8 mouse cellular contexts compared by ENCODE assay signal in the genomic region with DNA sequence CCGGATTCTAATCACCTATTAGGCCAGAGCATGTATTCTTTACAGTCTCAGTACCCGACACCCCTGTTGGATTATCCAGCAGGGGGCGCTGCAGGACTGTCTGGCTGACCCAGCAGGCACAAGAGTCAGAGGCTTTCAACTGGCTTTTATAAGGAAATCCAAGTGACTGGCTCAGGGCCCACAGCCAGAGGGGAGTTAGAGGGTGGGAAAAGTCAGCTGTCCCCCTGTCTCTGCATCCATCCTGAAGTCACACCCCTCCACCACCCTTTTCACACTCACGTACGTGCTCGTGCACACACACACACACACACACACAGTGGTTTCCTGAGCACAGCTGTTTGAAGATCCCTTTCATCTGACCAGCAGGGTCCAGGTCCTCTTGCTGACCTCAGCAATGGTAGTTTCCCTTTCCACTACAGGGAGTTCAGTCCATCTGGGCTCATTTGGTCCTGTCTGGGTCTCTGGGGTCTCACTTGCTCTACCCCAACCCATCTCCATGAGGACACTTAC. TPM values are rescaled to one million over a fixed set of nuclear protein-coding genes. Genes with fewer than 3 reads are reported as not detected.
DNase-seq lines count a peak whose midpoint lies in the region; ATAC-seq and TF ChIP-seq lines count a peak whose summit lies in the region.

No protein-coding gene starts in this region.

- peak; percentile 63 for ATAC-seq in midbrain, embryonic 11.5 days (ENCODE audit: low FRiP score)
- no peak for ATAC-seq in midbrain, embryonic 15.5 days (replicated peaks)
- ATAC-seq in embryonic facial prominence, embryonic 11.5 days (replicated peaks; ENCODE audit: insufficient number of reproducible peaks, low FRiP score, low TSS enrichment, low read depth), result peak; percentile 63
- ATAC-seq in kidney, postnatal 0 days (replicated peaks; ENCODE audit: low FRiP score, low read depth), result peak; percentile 52
- 0 out of 2 replicates have a peak, but pooled peaks have one; percentile 45 for ATAC-seq in neural tube, embryonic 11.5 days (ENCODE audit: insufficient read depth, low FRiP score, low TSS enrichment)
- ATAC-seq in stomach, embryonic 15.5 days (ENCODE audit: insufficient read depth, low FRiP score, low read depth), result peak; percentile 48; the same call in 1 of the 2 replicates

- H3K27me3 ChIP-seq in midbrain, embryonic 11.5 days (ENCODE audit: control insufficient read depth, insufficient read depth, low read length), result no peaks in the 10 kb centered on the region
- no peaks in the 10 kb centered on the region for H3K27me3 ChIP-seq in midbrain, embryonic 15.5 days (replicated peaks)
- H3K27me3 ChIP-seq in embryonic facial prominence, embryonic 11.5 days (ENCODE audit: control insufficient read depth, insufficient read depth, low read length), result no peaks in the 10 kb centered on the region
- no peaks in the 10 kb centered on the region for H3K27me3 ChIP-seq in kidney, postnatal 0 days (ENCODE audit: insufficient read depth, low read length)
- H3K27me3 ChIP-seq in liver, adult 2 months (ENCODE audit: control insufficient read depth, insufficient read depth, low read length), result no peaks in the 10 kb centered on the region
- H3K27me3 ChIP-seq in neural tube, embryonic 11.5 days (ENCODE audit: control insufficient read depth, insufficient read depth, low read length), result no peaks in the 10 kb centered on the region
- no peaks in the 10 kb centered on the region for H3K27me3 ChIP-seq in stomach, embryonic 15.5 days (replicated peaks)

- DNase-seq in midbrain, embryonic 11.5 days (ENCODE audit: low spot score, missing footprints), result peak; percentile 98
- peak; percentile 92 for DNase-seq in embryonic facial prominence, embryonic 11.5 days (ENCODE audit: low spot score)
- peak; percentile 59 to 82 for DNase-seq in heart, adult 9 months (ENCODE audit: low spot score in 2 of 2)
- peak; percentile 94 for DNase-seq in kidney, postnatal 0 days (ENCODE audit: low spot score)
- peak; percentile 51 for DNase-seq in liver, adult 2 months (ENCODE audit: extremely low read depth, low read depth, low spot score)
- peak; percentile 89 for DNase-seq in neural tube, embryonic 11.5 days (ENCODE audit: low spot score)

- no peaks in the 10 kb centered on the region for H3K79me2 ChIP-seq in liver, adult 2 months (ENCODE audit: control insufficient read depth, insufficient read depth, low read length)

- TF ChIP-seq POLR2A in liver, adult 2 months (IDR thresholded peaks at IDR 0.05; ENCODE audit: extremely low read depth, insufficient read depth, low read length), result no peak

- peak; percentile 98 for TF ChIP-seq CTCF in kidney, postnatal 0 days (IDR thresholded peaks at IDR 0.05; ENCODE audit: low read depth)
- TF ChIP-seq CTCF in liver, adult 2 months (IDR thresholded peaks at IDR 0.05; ENCODE audit: low read depth, low read length), result peak; percentile 95

- WGBS in midbrain, embryonic 11.5 days, result 17% methylated on average over 6 of the region's 6 CpGs
- 17% methylated on average over 6 of the region's 6 CpGs for WGBS in midbrain, embryonic 15.5 days
- WGBS in embryonic facial prominence, embryonic 11.5 days, result 14% methylated on average over 6 of the region's 6 CpGs
- WGBS in kidney, postnatal 0 days, result 5% methylated on average over 6 of the region's 6 CpGs
- 26% methylated on average over 6 of the region's 6 CpGs for WGBS in liver, adult 2 months
- WGBS in neural tube, embryonic 11.5 days, result 8% methylated on average over 6 of the region's 6 CpGs
- WGBS in stomach, embryonic 15.5 days, result 9% methylated on average over 6 of the region's 6 CpGs

- H3K9ac ChIP-seq in midbrain, embryonic 11.5 days (ENCODE audit: low read length), result no peak overlapping the region
- no peak overlapping the region for H3K9ac ChIP-seq in midbrain, embryonic 15.5 days
- no peak overlapping the region for H3K9ac ChIP-seq in embryonic facial prominence, embryonic 11.5 days (replicated peaks; ENCODE audit: low read length)
- H3K9ac ChIP-seq in kidney, postnatal 0 days (ENCODE audit: low read depth, low read length), result no peak overlapping the region
- no peak overlapping the region for H3K9ac ChIP-seq in liver, adult 2 months (ENCODE audit: low read depth, low read length)
- no peak overlapping the region for H3K9ac ChIP-seq in neural tube, embryonic 11.5 days (ENCODE audit: low read length)
- no peak overlapping the region for H3K9ac ChIP-seq in stomach, embryonic 15.5 days

- H3K4me2 ChIP-seq in midbrain, embryonic 11.5 days, result no peak overlapping the region
- no peak overlapping the region for H3K4me2 ChIP-seq in midbrain, embryonic 15.5 days
- no peak overlapping the region for H3K4me2 ChIP-seq in embryonic facial prominence, embryonic 11.5 days (ENCODE audit: low read depth, low read length)
- no peak overlapping the region for H3K4me2 ChIP-seq in kidney, postnatal 0 days (ENCODE audit: low read length)
- H3K4me2 ChIP-seq in neural tube, embryonic 11.5 days (ENCODE audit: low read depth), result no peak overlapping the region
- H3K4me2 ChIP-seq in stomach, embryonic 15.5 days, result no peak overlapping the region

- H3K4me1 ChIP-seq in midbrain, embryonic 11.5 days (ENCODE audit: control insufficient read depth, insufficient read depth, low read length), result peaks cover 4% of the 10 kb centered on the region; the same call in 1 of the 2 replicates
- H3K4me1 ChIP-seq in midbrain, embryonic 15.5 days, result no peaks in the 10 kb centered on the region
- H3K4me1 ChIP-seq in embryonic facial prominence, embryonic 11.5 days (ENCODE audit: control insufficient read depth, insufficient read depth, low read length), result no peaks in the 10 kb centered on the region
- no peaks in the 10 kb centered on the region for H3K4me1 ChIP-seq in kidney, postnatal 0 days (replicated peaks; ENCODE audit: insufficient read depth, low read length)
- H3K4me1 ChIP-seq in liver, adult 2 months (ENCODE audit: control insufficient read depth, insufficient read depth, low read length), result peaks cover 2% of the 10 kb centered on the region; the same call in 1 of the 2 replicates
- 0 out of 2 replicates have a peak, but pooled peaks cover 8% of the 10 kb centered on the region for H3K4me1 ChIP-seq in neural tube, embryonic 11.5 days (ENCODE audit: control insufficient read depth, insufficient read depth, low read length)
- H3K4me1 ChIP-seq in stomach, embryonic 15.5 days, result peaks cover 4% of the 10 kb centered on the region; the same call in 1 of the 2 replicates

- H3K27ac ChIP-seq in midbrain, embryonic 11.5 days (ENCODE audit: low read depth, low read length), result no peak overlapping the region
- no peak overlapping the region for H3K27ac ChIP-seq in midbrain, embryonic 15.5 days
- no peak overlapping the region for H3K27ac ChIP-seq in embryonic facial prominence, embryonic 11.5 days (replicated peaks; ENCODE audit: low read depth, low read length)
- H3K27ac ChIP-seq in kidney, postnatal 0 days, result no peak overlapping the region
- H3K27ac ChIP-seq in liver, adult 2 months (replicated peaks; ENCODE audit: insufficient read depth, low read depth, low read length), result no peak overlapping the region
- H3K27ac ChIP-seq in neural tube, embryonic 11.5 days (ENCODE audit: low read depth, low read length), result no peak overlapping the region
- H3K27ac ChIP-seq in stomach, embryonic 15.5 days, result no peak overlapping the region

- H3K4me3 ChIP-seq in midbrain, embryonic 11.5 days (ENCODE audit: low read depth, low read length), result no peak overlapping the region
- H3K4me3 ChIP-seq in midbrain, embryonic 15.5 days, result no peak overlapping the region
- no peak overlapping the region for H3K4me3 ChIP-seq in embryonic facial prominence, embryonic 11.5 days (ENCODE audit: low read depth, low read length)
- H3K4me3 ChIP-seq in kidney, postnatal 0 days (replicated peaks; ENCODE audit: low read depth, low read length), result no peak overlapping the region
- no peak overlapping the region for H3K4me3 ChIP-seq in liver, adult 2 months (ENCODE audit: insufficient read depth, low read depth, low read length)
- no peak overlapping the region for H3K4me3 ChIP-seq in neural tube, embryonic 11.5 days (ENCODE audit: low read depth, low read length)
- H3K4me3 ChIP-seq in stomach, embryonic 15.5 days (replicated peaks), result no peak overlapping the region

- no peaks in the 10 kb centered on the region for H3K36me3 ChIP-seq in midbrain, embryonic 11.5 days (ENCODE audit: control insufficient read depth, insufficient read depth, low read length)
- H3K36me3 ChIP-seq in midbrain, embryonic 15.5 days (replicated peaks), result no peaks in the 10 kb centered on the region
- no peaks in the 10 kb centered on the region for H3K36me3 ChIP-seq in embryonic facial prominence, embryonic 11.5 days (replicated peaks; ENCODE audit: control insufficient read depth, insufficient read depth, low read depth, low read length)
- no peaks in the 10 kb centered on the region for H3K36me3 ChIP-seq in kidney, postnatal 0 days (ENCODE audit: insufficient read depth, low read length)
- H3K36me3 ChIP-seq in liver, adult 2 months (ENCODE audit: control insufficient read depth, insufficient read depth, low read length), result no peaks in the 10 kb centered on the region
- no peaks in the 10 kb centered on the region for H3K36me3 ChIP-seq in neural tube, embryonic 11.5 days (ENCODE audit: control insufficient read depth, insufficient read depth, low read length)
- no peaks in the 10 kb centered on the region for H3K36me3 ChIP-seq in stomach, embryonic 15.5 days

- H3K9me3 ChIP-seq in midbrain, embryonic 11.5 days (ENCODE audit: control insufficient read depth, low read length), result no peaks in the 10 kb centered on the region
- no peaks in the 10 kb centered on the region for H3K9me3 ChIP-seq in midbrain, embryonic 15.5 days
- no peaks in the 10 kb centered on the region for H3K9me3 ChIP-seq in embryonic facial prominence, embryonic 11.5 days (replicated peaks; ENCODE audit: control insufficient read depth, low read length)
- H3K9me3 ChIP-seq in kidney, postnatal 0 days (replicated peaks; ENCODE audit: low read length), result no peaks in the 10 kb centered on the region
- H3K9me3 ChIP-seq in neural tube, embryonic 11.5 days (ENCODE audit: control insufficient read depth, low read length), result no peaks in the 10 kb centered on the region
- no peaks in the 10 kb centered on the region for H3K9me3 ChIP-seq in stomach, embryonic 15.5 days

RNA-seq across cellular contexts. Expression of gene Gpr142, which starts 14.1 kb away (rescaled TPM):
- 0.12 TPM in 1 of 2 replicates, not detected in the other for polyA plus RNA-seq in midbrain, embryonic 11.5 days (2014; fragmentation: Nextera tagmentation; extraction: Ambion mirVana)
- not detected in 2 replicates for polyA plus RNA-seq in midbrain, embryonic 15.5 days (2015; fragmentation: Nextera tagmentation; extraction: Ambion mirVana)
- polyA plus RNA-seq in embryonic facial prominence, embryonic 11.5 days (2014; fragmentation: Nextera tagmentation; extraction: Ambion mirVana), result not detected in 2 replicates
- 0.13 TPM in 1 of 2 replicates, not detected in the other for polyA plus RNA-seq in kidney, postnatal 0 days (2015; fragmentation: Nextera tagmentation; extraction: Ambion mirVana)
- not detected in 2 replicates for total RNA-seq in liver, adult 2 months (2014; rRNA removed)
- not detected in 2 replicates for polyA plus RNA-seq in liver, adult 2 months (2012; rRNA removed)
- not detected in 2 replicates for polyA plus RNA-seq in neural tube, embryonic 11.5 days (2014; fragmentation: Nextera tagmentation; extraction: Ambion mirVana)
- polyA plus RNA-seq in stomach, embryonic 15.5 days (2015; fragmentation: Nextera tagmentation; extraction: Ambion mirVana), result 0.54 and 0.58 TPM in 2 replicates

RNA-seq across cellular contexts. Expression of gene Btbd17, which starts 17.0 kb away (rescaled TPM):
- polyA plus RNA-seq in midbrain, embryonic 11.5 days (2014; fragmentation: Nextera tagmentation; extraction: Ambion mirVana), result 65.3 and 70.2 TPM in 2 replicates
- polyA plus RNA-seq in midbrain, embryonic 15.5 days (2015; fragmentation: Nextera tagmentation; extraction: Ambion mirVana), result 21.4 and 28.4 TPM in 2 replicates
- polyA plus RNA-seq in embryonic facial prominence, embryonic 11.5 days (2014; fragmentation: Nextera tagmentation; extraction: Ambion mirVana), result 9.5 and 9.8 TPM in 2 replicates
- polyA plus RNA-seq in kidney, postnatal 0 days (2015; fragmentation: Nextera tagmentation; extraction: Ambion mirVana), result 0.78 and 0.96 TPM in 2 replicates
- total RNA-seq in liver, adult 2 months (2014; rRNA removed), result not detected in 2 replicates
- polyA plus RNA-seq in liver, adult 2 months (2012; rRNA removed), result not detected in 2 replicates
- polyA plus RNA-seq in neural tube, embryonic 11.5 days (2014; fragmentation: Nextera tagmentation; extraction: Ambion mirVana), result 43.1 and 51.5 TPM in 2 replicates
- polyA plus RNA-seq in stomach, embryonic 15.5 days (2015; fragmentation: Nextera tagmentation; extraction: Ambion mirVana), result 1.6 and 3.8 TPM in 2 replicates

RNA-seq across cellular contexts. Expression of gene Gprc5c, which starts 38.2 kb away (rescaled TPM):
- polyA plus RNA-seq in midbrain, embryonic 11.5 days (2014; fragmentation: Nextera tagmentation; extraction: Ambion mirVana), result 8.9 and 10.7 TPM in 2 replicates
- 9.3 and 9.4 TPM in 2 replicates for polyA plus RNA-seq in midbrain, embryonic 15.5 days (2015; fragmentation: Nextera tagmentation; extraction: Ambion mirVana)
- polyA plus RNA-seq in embryonic facial prominence, embryonic 11.5 days (2014; fragmentation: Nextera tagmentation; extraction: Ambion mirVana), result 31.5 and 36.4 TPM in 2 replicates
- 118 and 131 TPM in 2 replicates for polyA plus RNA-seq in kidney, postnatal 0 days (2015; fragmentation: Nextera tagmentation; extraction: Ambion mirVana)
- total RNA-seq in liver, adult 2 months (2014; rRNA removed), result 51.4 and 66.2 TPM in 2 replicates
- 87.6 and 93.9 TPM in 2 replicates for polyA plus RNA-seq in liver, adult 2 months (2012; rRNA removed)
- 24.4 and 26.0 TPM in 2 replicates for polyA plus RNA-seq in neural tube, embryonic 11.5 days (2014; fragmentation: Nextera tagmentation; extraction: Ambion mirVana)
- 26.7 and 27.4 TPM in 2 replicates for polyA plus RNA-seq in stomach, embryonic 15.5 days (2015; fragmentation: Nextera tagmentation; extraction: Ambion mirVana)

RNA-seq across cellular contexts. Expression of gene Kif19a, which starts 47.6 kb away (rescaled TPM):
- 0.61 and 0.94 TPM in 2 replicates for polyA plus RNA-seq in midbrain, embryonic 11.5 days (2014; fragmentation: Nextera tagmentation; extraction: Ambion mirVana)
- polyA plus RNA-seq in midbrain, embryonic 15.5 days (2015; fragmentation: Nextera tagmentation; extraction: Ambion mirVana), result 0.40 and 0.46 TPM in 2 replicates
- 0.81 and 2.1 TPM in 2 replicates for polyA plus RNA-seq in embryonic facial prominence, embryonic 11.5 days (2014; fragmentation: Nextera tagmentation; extraction: Ambion mirVana)
- 0.06 and 0.11 TPM in 2 replicates for polyA plus RNA-seq in kidney, postnatal 0 days (2015; fragmentation: Nextera tagmentation; extraction: Ambion mirVana)
- 0.37 and 0.74 TPM in 2 replicates for total RNA-seq in liver, adult 2 months (2014; rRNA removed)
- polyA plus RNA-seq in liver, adult 2 months (2012; rRNA removed), result 0.24 and 0.26 TPM in 2 replicates
- polyA plus RNA-seq in neural tube, embryonic 11.5 days (2014; fragmentation: Nextera tagmentation; extraction: Ambion mirVana), result 0.65 and 1.3 TPM in 2 replicates
- 0.58 and 1.1 TPM in 2 replicates for polyA plus RNA-seq in stomach, embryonic 15.5 days (2015; fragmentation: Nextera tagmentation; extraction: Ambion mirVana)
